Mouse (Mus musculus) midbrain, embryonic 11.5 days (tissue): ENCODE measurements at regions not wholly inside any gene's neighbourhood (a gene's known extent, or its start where the extent isn't known, plus 50 kb on each side); places are given as distances from the start of the nearest gene placed in this dataset.
A peak's percentile ranks its signal among the peaks of the same experiment; 100 is the strongest.
"Not testable (repeated sequence)": the region's sequence is repeated elsewhere in the genome, so short reads cannot be mapped to it uniquely, and the experiment has no call there.

Experiments used
- ATAC-seq: fragments of 200-750 bp; cut with Nextera tagmentation; 2 replicates; pipeline ENCODE4 v1.8.0; 2017; ENCODE audit warnings: moderate TSS enrichment, moderate library complexity; ENCODE audit not compliant: low FRiP score
- DNase-seq: peaks from one replicate; pipeline ENCODE4 v3.0.0; 2015; ENCODE audit warnings: low spot score; ENCODE audit errors: missing footprints
- H3K27ac ChIP-seq: fragments of 300-500 bp; sonication (generic); 2 replicates; pipeline ENCODE4 v1.5.1; 2014; ENCODE audit warnings: low read depth, low read length
- H3K27me3 ChIP-seq: fragments of 300-500 bp; sonication (generic); 2 replicates; pipeline ENCODE4 v1.6.1; 2014; ENCODE audit warnings: mild to moderate bottlenecking, low read length, moderate library complexity, mixed read lengths; ENCODE audit not compliant: control insufficient read depth, insufficient read depth
- H3K36me3 ChIP-seq: fragments of 300-500 bp; sonication (generic); 2 replicates; pipeline ENCODE4 v1.6.1; 2014; ENCODE audit warnings: mild to moderate bottlenecking, low read length, moderate library complexity, mixed read lengths; ENCODE audit not compliant: control insufficient read depth, insufficient read depth
- H3K4me1 ChIP-seq: fragments of 300-500 bp; sonication (generic); 2 replicates; pipeline ENCODE4 v1.6.1; 2014; ENCODE audit warnings: low read length; ENCODE audit not compliant: control insufficient read depth, insufficient read depth
- H3K4me2 ChIP-seq: fragments of 300-500 bp; sonication (generic); 2 replicates; pipeline ENCODE4 v1.6.1; 2014; ENCODE audit warnings: mild to moderate bottlenecking, moderate library complexity
- H3K4me3 ChIP-seq: fragments of 300-500 bp; sonication (generic); 2 replicates; pipeline ENCODE4 v1.5.1; 2014; ENCODE audit warnings: low read depth, low read length
- H3K9ac ChIP-seq: fragments of 300-500 bp; sonication (generic); 2 replicates; pipeline ENCODE4 v1.6.1; 2014; ENCODE audit warnings: low read length
- H3K9me3 ChIP-seq: fragments of 300-500 bp; sonication (generic); 2 replicates; pipeline ENCODE4 v1.6.1; 2016; ENCODE audit warnings: low read length; ENCODE audit not compliant: control insufficient read depth
- WGBS: fragments of 180-500 bp; shearing (Covaris S2); extraction: QIAGEN DNeasy Blood & Tissue Kit; methylation state at CpG from one replicate; pipeline ENCODE4 v1.1.7; 2014; 5-methylcytosine and 5-hydroxymethylcytosine counted together

DNA sequence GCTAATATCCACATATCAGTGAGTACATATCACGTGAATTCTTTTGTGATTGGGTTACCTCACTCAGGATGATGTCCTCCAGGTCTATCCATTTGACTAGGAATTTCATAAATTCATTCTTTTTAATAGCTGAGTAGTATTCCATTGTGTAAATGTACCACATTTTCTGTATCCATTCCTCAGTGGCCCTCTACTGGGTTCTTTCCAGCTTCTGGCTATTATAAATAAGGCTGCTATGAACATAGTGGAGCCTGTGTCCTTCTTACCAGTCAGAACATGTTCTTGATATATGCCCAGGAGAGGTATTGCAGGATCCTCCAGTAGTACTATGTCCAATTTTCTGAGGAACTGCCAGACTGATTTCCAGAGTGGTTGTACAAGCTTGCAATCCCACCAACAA, 884.0 kb upstream of the Lrrc4c start:
- H3K9ac ChIP-seq, ATAC-seq, H3K4me1 ChIP-seq, H3K4me2 ChIP-seq, H3K9me3 ChIP-seq, H3K27me3 ChIP-seq, H3K27ac ChIP-seq, H3K4me3 ChIP-seq, H3K36me3 ChIP-seq: not testable (repeated sequence)
- DNase-seq, result peak; percentile 94
- WGBS, result 76% methylated on average over 1 of the region's 1 CpGs

DNA sequence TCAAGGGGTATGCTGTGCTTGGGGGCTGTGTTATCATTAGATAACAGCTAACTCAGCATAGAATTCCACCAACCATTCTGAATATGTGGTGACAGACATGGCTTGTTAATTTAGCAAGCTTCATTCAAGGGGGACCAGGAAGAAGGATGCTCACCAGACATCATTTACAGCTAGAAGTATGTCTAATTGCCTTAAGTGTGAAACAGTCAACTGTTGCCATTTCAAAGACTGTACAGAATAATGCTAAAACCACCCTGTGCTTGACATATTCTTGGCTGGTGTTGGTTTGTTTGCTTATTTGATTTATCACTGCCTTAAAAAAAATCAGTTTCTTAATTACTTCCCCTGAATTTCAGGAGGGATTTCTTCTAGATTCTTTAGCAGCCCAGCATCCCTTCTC, 877.0 kb upstream of the Lrrc4c start:
- Histone ChIP-seq H3K36me3 (no peaks in the 10 kb centered on the region), H3K9me3 (no peaks in the 10 kb centered on the region), H3K27ac (no peak overlapping the region), H3K4me3 (no peak overlapping the region), H3K4me2 (no peak overlapping the region), H3K4me1 (no peaks in the 10 kb centered on the region), H3K27me3 (no peaks in the 10 kb centered on the region), H3K9ac (no peak overlapping the region)
- DNase-seq (no peak), ATAC-seq (no peak)

- H3K9me3 ChIP-seq, result no peaks in the 10 kb centered on the region
- H3K4me2 ChIP-seq, result no peak overlapping the region
- no peak for DNase-seq
- no peak for ATAC-seq
- H3K9ac ChIP-seq, result no peak overlapping the region
- H3K4me3 ChIP-seq, result no peak overlapping the region
- H3K36me3 ChIP-seq, result no peaks in the 10 kb centered on the region
- WGBS, result 85% methylated on average over 2 of the region's 2 CpGs
- no peak overlapping the region for H3K27ac ChIP-seq
- no peaks in the 10 kb centered on the region for H3K27me3 ChIP-seq
- no peaks in the 10 kb centered on the region for H3K4me1 ChIP-seq
These were observed 874.6 kb upstream of the Lrrc4c start for GRCm38 (mm10) chr2:95443245-95443799.

- 0% methylated on average over 1 of the region's 1 CpGs for whole genome bisulfite sequencing
- DNase-seq, result peak; percentile 81
- H3K27ac ChIP-seq, result no peak overlapping the region
These were observed 869.1 kb upstream of the Lrrc4c start for GRCm38 (mm10) chr2:95448897-95449296.

DNA sequence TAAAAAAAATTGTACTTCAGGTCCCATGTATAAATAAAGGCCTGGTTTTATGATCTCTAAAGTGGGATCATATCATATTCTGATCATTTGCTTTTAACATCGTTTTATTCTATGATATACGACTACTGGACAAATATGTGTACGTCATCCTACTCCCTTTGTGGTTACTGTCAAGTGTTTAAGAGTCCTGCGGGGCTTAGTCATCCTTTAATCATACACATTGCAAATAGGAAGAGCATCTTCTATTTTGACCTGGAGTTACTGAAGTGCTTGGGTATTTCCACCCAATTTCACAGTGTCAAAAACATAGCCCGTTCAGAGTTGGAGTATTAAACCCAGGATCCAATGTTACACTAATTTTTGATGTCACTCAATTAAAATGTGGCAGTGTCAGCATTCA, 838.1 kb upstream of the Lrrc4c start:
- DNase-seq (no peak), ATAC-seq (no peak)
- Histone ChIP-seq H3K4me1 (no peaks in the 10 kb centered on the region), H3K36me3 (no peaks in the 10 kb centered on the region), H3K4me3 (no peak overlapping the region), H3K4me2 (no peak overlapping the region), H3K9ac (no peak overlapping the region), H3K27ac (no peak overlapping the region), H3K9me3 (no peaks in the 10 kb centered on the region), H3K27me3 (no peaks in the 10 kb centered on the region)
- WGBS, result 92% methylated on average over 5 of the region's 5 CpGs

More at GRCm38 (mm10) chr2:95448897-95449296, 869.1 kb upstream of the Lrrc4c start:
- peak; percentile 91 for ATAC-seq
- Histone ChIP-seq H3K36me3 (no peaks in the 10 kb centered on the region), H3K4me3 (no peak overlapping the region), H3K4me1 (peaks cover 3% of the 10 kb centered on the region), H3K9ac (no peak overlapping the region), H3K4me2 (no peak overlapping the region), H3K27me3 (no peaks in the 10 kb centered on the region), H3K9me3 (no peaks in the 10 kb centered on the region)

GRCm38 (mm10) chr2:95483397-95483796, 834.6 kb upstream of the Lrrc4c start:
- Histone ChIP-seq H3K4me1 (no peaks in the 10 kb centered on the region), H3K4me2 (no peak overlapping the region), H3K4me3 (no peak overlapping the region), H3K36me3 (no peaks in the 10 kb centered on the region), H3K27ac (no peak overlapping the region), H3K9me3 (no peaks in the 10 kb centered on the region), H3K9ac (no peak overlapping the region), H3K27me3 (no peaks in the 10 kb centered on the region)
- WGBS, result 93% methylated on average over 2 of the region's 2 CpGs
- ATAC-seq (no peak), DNase-seq (no peak)

DNA sequence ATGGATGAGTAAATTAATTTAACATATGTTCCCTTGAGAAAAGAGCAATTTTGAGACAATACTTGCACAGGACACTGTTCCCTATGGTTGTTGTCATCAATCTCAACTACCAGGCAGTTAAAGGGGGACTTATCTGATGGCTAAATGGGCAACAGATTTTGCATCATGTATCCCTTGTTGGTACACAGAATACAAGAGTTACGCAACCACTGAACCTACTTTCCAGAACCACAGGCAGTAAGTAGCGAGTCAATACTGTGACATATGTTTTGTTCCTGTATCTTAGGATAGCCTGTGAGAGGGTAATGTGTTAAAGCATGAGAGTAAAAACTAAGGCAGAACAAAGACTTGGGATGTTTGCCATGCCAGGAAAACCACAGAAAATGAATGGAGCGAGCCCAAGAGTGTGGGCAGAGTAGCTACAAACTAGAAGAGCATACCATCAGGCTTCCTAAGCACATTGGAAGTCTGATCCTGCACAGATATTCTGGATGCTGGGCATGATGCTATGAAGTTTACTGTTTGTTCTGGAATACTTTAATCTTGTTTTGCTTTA, 830.3 kb upstream of the Lrrc4c start:
- H3K9me3 ChIP-seq, result no peaks in the 10 kb centered on the region
- H3K27me3 ChIP-seq, result no peaks in the 10 kb centered on the region
- H3K9ac ChIP-seq, result no peak overlapping the region
- no peak for ATAC-seq
- no peak for DNase-seq
- no peak overlapping the region for H3K4me3 ChIP-seq
- no peaks in the 10 kb centered on the region for H3K4me1 ChIP-seq
- no peak overlapping the region for H3K27ac ChIP-seq
- H3K36me3 ChIP-seq, result no peaks in the 10 kb centered on the region
- H3K4me2 ChIP-seq, result no peak overlapping the region
- 89% methylated on average over 3 of the region's 3 CpGs for WGBS

- ATAC-seq (no peak), DNase-seq (no peak)
- H3K4me2 ChIP-seq, result no peak overlapping the region
- no peaks in the 10 kb centered on the region for H3K9me3 ChIP-seq
- H3K36me3 ChIP-seq, result no peaks in the 10 kb centered on the region
- H3K4me3 ChIP-seq, result no peak overlapping the region
- H3K27ac ChIP-seq, result no peak overlapping the region
- H3K4me1 ChIP-seq, result no peaks in the 10 kb centered on the region
- no peaks in the 10 kb centered on the region for H3K27me3 ChIP-seq
- H3K9ac ChIP-seq, result no peak overlapping the region
- 84% methylated on average over 2 of the region's 2 CpGs for WGBS
These were observed 823.8 kb upstream of the Lrrc4c start for GRCm38 (mm10) chr2:95494026-95494697.

GRCm38 (mm10) chr2:95494698-95495088, 823.3 kb upstream of the Lrrc4c start:
- Histone ChIP-seq H3K27ac (no peak overlapping the region), H3K9ac (no peak overlapping the region), H3K4me3 (no peak overlapping the region), H3K4me2 (no peak overlapping the region), H3K4me1 (no peaks in the 10 kb centered on the region), H3K9me3 (no peaks in the 10 kb centered on the region), H3K27me3 (no peaks in the 10 kb centered on the region), H3K36me3 (no peaks in the 10 kb centered on the region)
- WGBS, result 37% methylated on average over 4 of the region's 4 CpGs
- no peak for DNase-seq
- ATAC-seq, result no peak
